Mouse (Mus musculus) forebrain, embryonic 16.5 days (tissue): ENCODE measurements at regions not wholly inside any gene's neighbourhood (a gene's known extent, or its start where the extent isn't known, plus 50 kb on each side); places are given as distances from the start of the nearest gene placed in this dataset.

Experiments
- ATAC-seq: fragments of 200-750 bp; cut with Nextera tagmentation; 2 replicates; pipeline ENCODE4 v1.8.0; 2017; ENCODE audit warnings: mild to moderate bottlenecking, moderate library complexity
- H3K27ac ChIP-seq: fragments of 300-500 bp; sonication (generic); 2 replicates; pipeline ENCODE4 v1.5.1; 2014; ENCODE audit warnings: low read length, control low read depth
- H3K27me3 ChIP-seq: fragments of 300-500 bp; sonication (generic); replicated peaks from 2 replicates; pipeline ENCODE4 v1.6.1; 2014; ENCODE audit warnings: low read length; ENCODE audit not compliant: control insufficient read depth, insufficient read depth
- H3K36me3 ChIP-seq: fragments of 300-500 bp; sonication (generic); 2 replicates; pipeline ENCODE4 v1.6.1; 2014; ENCODE audit not compliant: control insufficient read depth, insufficient read depth
- H3K4me1 ChIP-seq: fragments of 300-500 bp; sonication (generic); replicated peaks from 2 replicates; pipeline ENCODE4 v1.6.1; 2014; ENCODE audit warnings: low read length; ENCODE audit not compliant: control insufficient read depth, insufficient read depth
- H3K4me2 ChIP-seq: fragments of 300-500 bp; sonication (generic); 2 replicates; pipeline ENCODE4 v1.6.1; 2014; ENCODE audit warnings: mild to moderate bottlenecking, low read length, control low read depth
- H3K4me3 ChIP-seq: fragments of 300-500 bp; sonication (generic); replicated peaks from 2 replicates; pipeline ENCODE4 v1.5.1; 2014; ENCODE audit warnings: mild to moderate bottlenecking, low read length, control low read depth
- H3K9ac ChIP-seq: fragments of 300-500 bp; sonication (generic); replicated peaks from 2 replicates; pipeline ENCODE4 v1.6.1; 2014; ENCODE audit warnings: low read depth, low read length, control low read depth
- H3K9me3 ChIP-seq: fragments of 300-500 bp; sonication (generic); 2 replicates; pipeline ENCODE4 v1.6.1; 2016; ENCODE audit warnings: low read length; ENCODE audit not compliant: control insufficient read depth
- WGBS: fragments of 180-500 bp; shearing (Covaris S2); extraction: QIAGEN DNeasy Blood & Tissue Kit; methylation state at CpG from one replicate; pipeline ENCODE4 v1.1.7; 2014; 5-methylcytosine and 5-hydroxymethylcytosine counted together

DNA sequence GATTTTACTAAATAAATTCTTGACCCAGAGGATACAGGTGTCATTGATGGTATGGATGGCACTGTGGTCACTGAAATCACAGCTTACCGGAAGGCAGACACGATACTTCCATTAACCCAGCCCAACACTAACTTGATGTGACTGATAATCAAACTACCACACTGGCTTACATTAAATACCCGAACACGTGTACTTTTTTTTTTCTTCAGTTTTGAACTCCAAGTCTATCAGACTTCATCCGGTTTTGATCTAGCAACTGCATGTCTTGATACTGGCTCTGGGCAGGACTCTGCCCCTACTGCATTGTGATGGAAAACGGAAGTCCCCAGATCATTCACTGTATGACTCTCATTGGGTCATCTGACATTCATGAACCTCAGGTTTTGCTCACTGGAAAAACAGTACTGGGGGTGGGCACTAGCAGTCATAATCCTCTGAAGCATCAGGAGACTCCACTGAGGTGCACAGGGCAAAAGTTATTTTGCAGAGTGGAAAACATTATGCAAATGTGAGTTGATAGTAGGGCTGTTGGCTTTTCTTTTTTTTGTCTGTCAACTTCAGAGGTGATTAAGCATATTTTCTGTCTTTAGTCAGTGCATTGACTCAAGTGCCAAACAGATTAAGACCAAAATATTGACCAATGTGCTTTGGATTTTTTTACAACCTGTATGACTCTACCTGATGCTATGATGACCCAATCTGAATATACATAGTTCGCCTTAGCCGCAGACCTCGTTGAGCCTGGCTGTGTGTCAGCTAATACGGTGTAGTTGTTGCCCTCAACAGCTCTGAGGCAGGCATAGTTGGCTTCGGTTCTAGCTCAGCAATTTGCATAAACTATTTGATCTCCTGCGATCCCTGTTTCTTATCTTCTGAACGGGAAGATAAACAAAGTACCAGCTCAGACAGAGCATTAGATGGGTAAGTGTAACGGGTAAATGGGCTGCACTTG, 174.1 kb upstream of the Cited2 start:
- H3K27ac ChIP-seq: no peak overlapping the region
- WGBS: 88% methylated on average over 14 of the region's 14 CpGs

DNA sequence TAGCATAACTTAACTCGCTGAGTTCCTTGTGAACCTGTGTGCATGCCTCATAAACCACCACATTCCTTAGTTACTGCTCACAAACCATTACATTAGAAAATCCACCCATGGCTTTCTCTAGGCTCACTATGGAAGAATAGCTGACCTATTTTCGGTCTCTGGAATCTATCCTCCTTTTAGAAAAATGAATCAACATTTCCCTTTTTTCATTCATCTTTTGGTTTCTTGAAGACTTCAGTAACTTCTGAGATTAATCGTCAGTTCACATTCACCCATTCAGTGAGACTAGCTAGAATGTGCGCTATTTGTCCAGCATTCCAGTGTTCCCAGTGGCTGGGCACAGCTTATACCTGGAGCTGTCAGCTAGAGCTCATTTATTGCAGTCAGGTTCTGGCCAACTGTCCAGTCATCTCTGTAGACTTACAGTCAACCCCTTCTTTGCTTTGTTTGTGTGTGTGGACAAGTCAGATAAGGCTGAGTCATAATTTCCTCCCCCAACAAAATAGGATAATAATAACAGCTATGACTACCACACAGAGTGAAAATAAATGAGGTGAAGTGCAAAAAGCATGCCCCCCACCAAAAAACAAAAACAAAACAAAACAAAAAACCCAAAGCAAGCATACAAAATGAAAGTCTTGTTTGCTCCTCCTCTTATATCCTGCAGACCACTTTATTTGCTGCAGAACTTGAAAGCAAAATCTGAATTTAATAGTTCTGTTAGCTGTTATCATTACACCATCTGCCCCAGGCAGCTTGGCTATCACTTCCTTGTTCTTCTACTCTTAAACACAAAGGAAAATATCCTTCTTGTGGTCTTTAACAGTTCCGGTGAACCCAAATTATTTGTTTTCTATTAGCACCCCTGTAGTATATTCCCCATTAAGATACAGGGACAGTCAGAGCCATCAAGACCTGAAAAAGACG, 173.0 kb upstream of the Cited2 start:
- whole genome bisulfite sequencing: 88% methylated on average over 6 of the region's 6 CpGs
- Histone ChIP-seq H3K9ac (no peak overlapping the region), H3K4me3 (no peak overlapping the region), H3K4me2 (no peak overlapping the region), H3K27me3 (no peaks in the 10 kb centered on the region), H3K36me3 (no peaks in the 10 kb centered on the region), H3K9me3 (no peaks in the 10 kb centered on the region), H3K27ac (no peak overlapping the region), H3K4me1 (no peaks in the 10 kb centered on the region)
- ATAC-seq: no peak

More for the DNA sequence above, 174.1 kb upstream of the Cited2 start:
- no peaks in the 10 kb centered on the region for H3K27me3 ChIP-seq
- ATAC-seq: no peak
- no peaks in the 10 kb centered on the region for H3K36me3 ChIP-seq
- no peaks in the 10 kb centered on the region for H3K9me3 ChIP-seq
- no peaks in the 10 kb centered on the region for H3K4me1 ChIP-seq
- H3K4me3 ChIP-seq: no peak overlapping the region
- no peak overlapping the region for H3K4me2 ChIP-seq
- no peak overlapping the region for H3K9ac ChIP-seq

DNA sequence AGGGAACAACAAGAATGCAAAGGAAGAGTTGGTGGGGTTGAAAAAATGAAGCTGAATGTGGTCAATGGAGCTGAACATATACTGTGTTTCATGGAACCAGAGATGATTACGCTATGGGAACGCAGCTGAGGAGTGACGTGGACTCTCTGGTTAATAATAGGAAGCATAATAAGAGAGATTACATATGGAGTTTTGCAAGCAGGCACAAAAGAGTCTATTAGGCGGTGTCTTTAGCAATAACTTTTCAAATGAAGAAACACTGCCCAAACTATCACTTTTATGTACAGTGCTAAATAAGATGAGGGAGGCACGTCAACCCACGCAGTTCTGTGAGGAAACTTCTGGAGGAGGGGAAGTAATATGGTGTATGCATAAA, 172.4 kb upstream of the Cited2 start:
- H3K4me2 ChIP-seq: no peak overlapping the region
- no peaks in the 10 kb centered on the region for H3K4me1 ChIP-seq
- H3K27me3 ChIP-seq: no peaks in the 10 kb centered on the region
- no peak overlapping the region for H3K9ac ChIP-seq
- H3K4me3 ChIP-seq: no peak overlapping the region
- ATAC-seq: no peak
- H3K36me3 ChIP-seq: no peaks in the 10 kb centered on the region
- H3K9me3 ChIP-seq: no peaks in the 10 kb centered on the region
- no peak overlapping the region for H3K27ac ChIP-seq
- 89% methylated on average over 6 of the region's 6 CpGs for WGBS

DNA sequence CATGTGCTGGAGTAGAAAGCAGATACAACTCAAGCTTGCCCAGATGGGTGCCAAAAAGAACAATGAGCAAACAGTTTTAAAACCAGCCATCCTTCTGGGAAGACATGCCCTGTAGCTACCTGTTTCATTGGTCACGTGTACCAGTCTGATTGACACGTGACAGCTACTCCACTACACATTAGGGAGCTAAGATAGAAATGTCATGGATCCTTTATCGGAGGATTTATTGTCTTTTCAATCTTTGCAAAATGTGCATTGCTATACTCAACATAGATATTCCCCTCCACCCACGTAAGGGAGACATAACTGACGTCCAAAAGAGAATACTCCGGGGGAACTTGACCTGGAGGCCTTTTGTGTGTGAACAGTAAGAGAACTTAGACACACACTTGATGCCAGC, 171.1 kb upstream of the Cited2 start:
- H3K27me3 ChIP-seq: no peaks in the 10 kb centered on the region
- no peak overlapping the region for H3K27ac ChIP-seq
- ATAC-seq: no peak
- no peak overlapping the region for H3K9ac ChIP-seq
- H3K36me3 ChIP-seq: no peaks in the 10 kb centered on the region
- WGBS: 86% methylated on average over 6 of the region's 6 CpGs
- H3K4me2 ChIP-seq: no peak overlapping the region
- H3K9me3 ChIP-seq: no peaks in the 10 kb centered on the region
- no peaks in the 10 kb centered on the region for H3K4me1 ChIP-seq
- H3K4me3 ChIP-seq: no peak overlapping the region

DNA sequence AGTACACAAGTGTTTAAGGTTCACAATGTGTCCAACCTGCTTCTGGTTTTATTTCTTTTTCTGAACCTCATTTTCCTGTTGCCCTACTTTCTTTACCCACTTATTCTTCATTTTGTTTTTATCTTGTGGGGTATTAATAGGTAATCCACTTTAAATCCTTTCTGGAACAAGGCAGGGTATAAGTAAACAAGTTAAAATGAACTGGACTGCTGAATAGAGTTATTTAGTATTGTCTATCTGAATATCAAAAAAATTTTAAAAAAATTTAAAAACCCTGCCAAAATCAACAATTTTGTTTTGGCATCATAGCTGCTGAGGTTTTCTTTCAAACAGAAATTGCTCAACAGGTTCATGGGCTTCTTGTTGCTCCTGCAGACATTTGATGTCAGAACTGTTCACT, 170.7 kb upstream of the Cited2 start:
- no peak overlapping the region for H3K9ac ChIP-seq
- H3K27ac ChIP-seq: no peak overlapping the region
- H3K4me3 ChIP-seq: no peak overlapping the region
- H3K27me3 ChIP-seq: no peaks in the 10 kb centered on the region
- no peak overlapping the region for H3K4me2 ChIP-seq
- ATAC-seq: no peak
- no peaks in the 10 kb centered on the region for H3K4me1 ChIP-seq
- H3K36me3 ChIP-seq: no peaks in the 10 kb centered on the region
- no peaks in the 10 kb centered on the region for H3K9me3 ChIP-seq

DNA sequence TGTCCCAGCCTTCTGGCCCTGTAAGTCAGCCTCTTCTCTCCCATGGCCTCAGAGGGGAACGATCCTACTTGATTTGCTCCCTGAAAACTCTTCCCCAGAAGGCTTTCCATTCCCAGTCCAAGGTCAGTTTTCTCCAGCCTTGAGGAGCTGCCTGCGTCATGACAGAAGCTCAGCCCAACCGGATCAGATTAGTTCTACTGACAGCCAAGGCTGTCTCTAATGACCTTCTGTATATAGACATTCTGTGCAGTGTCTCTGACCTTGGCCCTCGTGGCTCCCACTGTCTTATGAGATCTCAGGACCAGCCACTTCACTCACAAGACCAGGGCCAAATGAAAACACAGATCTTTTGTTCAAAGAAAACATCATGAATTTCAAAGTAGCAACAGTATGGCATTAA, 166.6 kb upstream of the Cited2 start:
- Histone ChIP-seq H3K36me3 (no peaks in the 10 kb centered on the region), H3K4me1 (no peaks in the 10 kb centered on the region), H3K4me2 (no peak overlapping the region), H3K27ac (no peak overlapping the region), H3K27me3 (no peaks in the 10 kb centered on the region), H3K4me3 (no peak overlapping the region), H3K9me3 (no peaks in the 10 kb centered on the region), H3K9ac (no peak overlapping the region)
- 74% methylated on average over 4 of the region's 4 CpGs for WGBS
- no peak for ATAC-seq

DNA sequence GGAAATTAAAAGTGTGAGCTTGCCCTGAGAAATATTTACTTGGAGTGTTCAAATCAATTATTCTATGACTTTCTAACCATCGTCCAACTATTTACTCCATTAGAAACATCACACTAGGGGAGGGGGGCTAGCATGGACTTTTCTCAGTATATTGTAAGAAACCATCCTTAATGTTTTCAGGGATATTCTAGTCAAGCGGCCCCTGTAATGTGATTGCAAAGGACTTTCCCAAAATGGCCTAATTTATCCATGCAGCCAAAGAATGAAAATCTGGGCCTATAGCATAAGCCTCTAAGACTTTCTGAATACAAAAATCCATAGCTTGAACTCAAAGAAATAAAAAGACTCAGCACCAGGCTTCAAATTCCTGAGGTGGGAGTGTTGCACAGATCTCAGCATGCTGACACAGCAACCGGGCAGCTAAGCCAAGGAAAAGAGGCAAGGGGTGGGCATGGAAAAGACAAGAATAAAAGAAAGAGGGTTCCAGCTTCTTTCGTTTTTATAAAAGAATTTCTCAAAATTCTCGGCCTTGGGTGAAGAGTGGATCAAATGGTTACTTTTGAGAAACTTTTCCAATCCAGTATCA, 163.6 kb upstream of the Cited2 start:
- no peaks in the 10 kb centered on the region for H3K27me3 ChIP-seq
- H3K4me2 ChIP-seq: no peak overlapping the region
- H3K4me1 ChIP-seq: peaks cover 10% of the 10 kb centered on the region
- no peak overlapping the region for H3K27ac ChIP-seq
- no peak for ATAC-seq
- no peak overlapping the region for H3K9ac ChIP-seq
- H3K9me3 ChIP-seq: no peaks in the 10 kb centered on the region
- 19% methylated on average over 5 of the region's 5 CpGs for WGBS
- no peaks in the 10 kb centered on the region for H3K36me3 ChIP-seq
- no peak overlapping the region for H3K4me3 ChIP-seq

DNA sequence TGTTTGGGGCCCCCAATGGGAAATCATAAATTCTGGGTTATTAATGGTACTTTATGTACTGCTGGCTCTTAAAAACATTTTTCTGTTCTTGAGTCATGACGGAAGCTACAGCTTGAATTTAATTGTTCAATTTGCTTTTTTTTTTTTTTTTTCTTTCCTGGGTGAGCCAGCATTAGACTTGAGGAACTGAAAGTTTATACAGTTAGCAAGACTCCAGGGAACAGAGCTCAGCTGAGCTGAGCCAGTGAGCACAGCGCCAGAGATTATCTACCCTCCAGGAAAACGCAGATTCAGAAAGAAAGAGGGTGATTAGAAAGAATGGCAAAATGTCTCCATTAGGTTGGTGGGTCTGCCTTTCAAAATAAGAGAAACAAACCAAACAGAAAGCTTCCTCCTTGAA, 163.0 kb upstream of the Cited2 start:
- Histone ChIP-seq H3K4me2 (no peak overlapping the region), H3K36me3 (no peaks in the 10 kb centered on the region), H3K4me1 (peaks cover 10% of the 10 kb centered on the region), H3K27me3 (no peaks in the 10 kb centered on the region), H3K4me3 (no peak overlapping the region), H3K27ac (no peak overlapping the region; the same call in 1 of the 2 replicates), H3K9me3 (no peaks in the 10 kb centered on the region), H3K9ac (no peak overlapping the region)
- no peak for ATAC-seq
- 13% methylated on average over 3 of the region's 3 CpGs for WGBS

DNA sequence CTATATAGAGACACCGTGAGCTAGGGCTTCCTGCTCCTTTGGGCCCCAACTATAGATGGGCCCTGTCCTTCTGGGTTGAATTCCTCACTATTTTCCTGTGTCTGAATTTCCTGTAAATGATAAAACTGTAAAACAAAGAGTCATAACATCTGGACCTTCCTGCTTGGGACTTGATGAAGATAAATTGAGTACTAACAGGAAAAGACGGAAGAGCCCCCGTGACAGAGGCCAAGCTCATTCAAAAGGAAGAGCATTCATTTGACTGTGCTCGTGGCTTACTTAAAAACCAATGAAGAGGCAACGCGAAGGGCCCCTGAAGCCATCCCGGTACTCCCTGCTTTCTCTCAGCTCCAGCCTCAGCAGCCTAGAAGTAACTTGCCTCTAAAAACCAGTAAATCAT, 161.6 kb upstream of the Cited2 start:
- 84% methylated on average over 7 of the region's 7 CpGs for WGBS
- ATAC-seq: no peak

More for the DNA sequence above, 161.6 kb upstream of the Cited2 start:
- H3K36me3 ChIP-seq: no peaks in the 10 kb centered on the region
- H3K4me2 ChIP-seq: no peak overlapping the region
- H3K27ac ChIP-seq: no peak overlapping the region
- H3K4me3 ChIP-seq: no peak overlapping the region
- H3K9ac ChIP-seq: no peak overlapping the region
- H3K9me3 ChIP-seq: no peaks in the 10 kb centered on the region
- H3K4me1 ChIP-seq: peaks cover 10% of the 10 kb centered on the region
- H3K27me3 ChIP-seq: no peaks in the 10 kb centered on the region
